Mouse (Mus musculus): Measurements from ENCODE around the gene 1700029J07Rik.

1700029J07Rik gene

GRCm38 (mm10) chr8:45975126-45975836 lies at the start of gene 1700029J07Rik, which contains the start of gene Ufsp2:
1700029J07Rik (minus strand) TSS chr8:45975252.
Ufsp2 (plus strand) TSS chr8:45975528.
- peak; percentile 98 for DNase-seq

- DNase-seq = no peak
Measured at GRCm38 (mm10) chr8:46024392-46024791, 49.3 kb upstream of the 1700029J07Rik start.

- no peak for DNase-seq
Measured at GRCm38 (mm10) chr8:46022758-46023157, 47.7 kb upstream of the 1700029J07Rik start.

- DNase-seq = no peak
Measured at GRCm38 (mm10) chr8:46022203-46022602, 47.2 kb upstream of the 1700029J07Rik start.

- DNase-seq = no peak
Measured at GRCm38 (mm10) chr8:46010746-46011680, 36.0 kb upstream of the 1700029J07Rik start.

- no peak for DNase-seq
Measured at GRCm38 (mm10) chr8:46010306-46010705, 35.3 kb upstream of the 1700029J07Rik start.

GRCm38 (mm10) chr8:46007050-46007672 lies 32.1 kb upstream of the 1700029J07Rik start:
- DNase-seq = no peak

- no peak for DNase-seq
Measured at GRCm38 (mm10) chr8:46005596-46005995, 30.5 kb upstream of the 1700029J07Rik start, which contains the start of gene Ankrd37. Ankrd37 (minus strand) TSS chr8:46005707.

GRCm38 (mm10) chr8:45999784-46000705 lies 25.0 kb upstream of the 1700029J07Rik start:
- DNase-seq = peak; percentile 99

- DNase-seq = peak; percentile 29
Measured at GRCm38 (mm10) chr8:45999138-45999783, 24.2 kb upstream of the 1700029J07Rik start, which contains the start of gene Lrp2bp. Lrp2bp (plus strand) TSS chr8:45999303.

GRCm38 (mm10) chr8:45998228-45998627 lies 23.2 kb upstream of the 1700029J07Rik start:
- DNase-seq = no peak

- DNase-seq = no peak
Measured at GRCm38 (mm10) chr8:45995576-45995975, 20.5 kb upstream of the 1700029J07Rik start.

- peak; percentile 39 for DNase-seq
Measured at GRCm38 (mm10) chr8:45994111-45994510, 19.1 kb upstream of the 1700029J07Rik start.

- DNase-seq = no peak
Measured at GRCm38 (mm10) chr8:45990631-45991310, 15.7 kb upstream of the 1700029J07Rik start.

GRCm38 (mm10) chr8:45988189-45988588 lies 13.1 kb upstream of the 1700029J07Rik start:
- no peak for DNase-seq

- DNase-seq = no peak
Measured at GRCm38 (mm10) chr8:45986665-45987064, 11.6 kb upstream of the 1700029J07Rik start.

- no peak for DNase-seq
Measured at GRCm38 (mm10) chr8:45975837-45976468, 901 bp upstream of the 1700029J07Rik start.

GRCm38 (mm10) chr8:45973988-45974505 lies 1.0 kb downstream of the 1700029J07Rik start:
- DNase-seq = no peak

- DNase-seq = no peak
Measured at GRCm38 (mm10) chr8:45970894-45971293, 4.2 kb downstream of the 1700029J07Rik start.

GRCm38 (mm10) chr8:45950622-45951021 lies 24.4 kb downstream of the 1700029J07Rik start:
- no peak for DNase-seq
